Mouse (Mus musculus): ENCODE measurements around the gene Apba1. TPM values are rescaled to one million over a fixed set of nuclear protein-coding genes. Genes with fewer than 3 reads are reported as not detected.

The Apba1 gene
- polyA plus RNA-seq, 1 experiment from 2014 or later: 15.8 TPM

- WGBS: 68% methylated on average over 2 of the region's 2 CpGs
- no peak overlapping the region for H3K27ac ChIP-seq (replicated peaks)
- ATAC-seq (ENCODE audit: low FRiP score, low read depth): no peak
These were observed 208.5 kb downstream of the Apba1 start for GRCm38 (mm10) chr19:23967156-23967555.

GRCm38 (mm10) chr19:23968125-23968861 is 209.6 kb downstream of the Apba1 start:
- Histone ChIP-seq H3K9me3 (no peaks in the 10 kb centered on the region), H3K9ac (no peak overlapping the region), H3K4me2 (no peak overlapping the region), H3K36me3 (no peaks in the 10 kb centered on the region), H3K27ac (replicated peaks) (no peak overlapping the region), H3K4me3 (no peak overlapping the region), H3K27me3 (no peaks in the 10 kb centered on the region), H3K4me1 (replicated peaks) (peaks cover 10% of the 10 kb centered on the region)
- no peak for ATAC-seq (ENCODE audit: low FRiP score, low read depth)
- 63% methylated on average over 5 of the region's 5 CpGs for WGBS

More at GRCm38 (mm10) chr19:23967156-23967555, 208.5 kb downstream of the Apba1 start:
- Histone ChIP-seq H3K9me3 (no peaks in the 10 kb centered on the region), H3K4me2 (no peak overlapping the region), H3K4me3 (no peak overlapping the region), H3K27me3 (no peaks in the 10 kb centered on the region), H3K9ac (no peak overlapping the region), H3K36me3 (no peaks in the 10 kb centered on the region), H3K4me1 (replicated peaks) (no peaks in the 10 kb centered on the region)

- ATAC-seq (ENCODE audit: low FRiP score, low read depth): no peak
- Histone ChIP-seq H3K36me3 (no peaks in the 10 kb centered on the region), H3K27ac (replicated peaks) (no peak overlapping the region), H3K9ac (no peak overlapping the region), H3K4me3 (no peak overlapping the region), H3K4me1 (replicated peaks) (peaks cover 12% of the 10 kb centered on the region), H3K4me2 (no peak overlapping the region), H3K27me3 (no peaks in the 10 kb centered on the region), H3K9me3 (no peaks in the 10 kb centered on the region)
- WGBS: 78% methylated on average over 2 of the region's 2 CpGs
These were observed 210.2 kb downstream of the Apba1 start for GRCm38 (mm10) chr19:23968862-23969225.

GRCm38 (mm10) chr19:23970374-23970773 is 211.7 kb downstream of the Apba1 start:
- WGBS: 93% methylated on average over 3 of the region's 3 CpGs
- H3K9me3 ChIP-seq: no peaks in the 10 kb centered on the region
- no peak for ATAC-seq (ENCODE audit: low FRiP score, low read depth)

GRCm38 (mm10) chr19:23971391-23971790 is 212.7 kb downstream of the Apba1 start:
- H3K9ac ChIP-seq: no peak overlapping the region
- no peak overlapping the region for H3K4me3 ChIP-seq
- ATAC-seq (ENCODE audit: low FRiP score, low read depth): no peak
- 94% methylated on average over 7 of the region's 7 CpGs for WGBS
- no peaks in the 10 kb centered on the region for H3K9me3 ChIP-seq
- H3K4me1 ChIP-seq (replicated peaks): peaks cover 12% of the 10 kb centered on the region
- H3K36me3 ChIP-seq: peaks cover 4% of the 10 kb centered on the region; the same call in 1 of the 2 replicates
- H3K27ac ChIP-seq (replicated peaks): no peak overlapping the region
- H3K27me3 ChIP-seq: no peaks in the 10 kb centered on the region
- H3K4me2 ChIP-seq: no peak overlapping the region

More at GRCm38 (mm10) chr19:23970374-23970773, 211.7 kb downstream of the Apba1 start:
- H3K4me1 ChIP-seq (replicated peaks): peaks cover 12% of the 10 kb centered on the region
- no peak overlapping the region for H3K4me3 ChIP-seq
- peaks cover 4% of the 10 kb centered on the region; the same call in 1 of the 2 replicates for H3K36me3 ChIP-seq
- no peaks in the 10 kb centered on the region for H3K27me3 ChIP-seq
- no peak overlapping the region for H3K4me2 ChIP-seq
- no peak overlapping the region for H3K9ac ChIP-seq
- H3K27ac ChIP-seq (replicated peaks): no peak overlapping the region

- Histone ChIP-seq H3K36me3 (peaks cover 4% of the 10 kb centered on the region; the same call in 1 of the 2 replicates), H3K9me3 (no peaks in the 10 kb centered on the region), H3K9ac (no peak overlapping the region), H3K4me1 (replicated peaks) (peaks cover 12% of the 10 kb centered on the region), H3K4me2 (no peak overlapping the region), H3K27ac (replicated peaks) (peak overlapping the region; percentile 61), H3K4me3 (no peak overlapping the region), H3K27me3 (no peaks in the 10 kb centered on the region)
- 63% methylated on average over 16 of the region's 16 CpGs for WGBS
- ATAC-seq (ENCODE audit: low FRiP score, low read depth): peak; percentile 73
These were observed 214.4 kb downstream of the Apba1 start for GRCm38 (mm10) chr19:23972881-23973649.

GRCm38 (mm10) chr19:23977901-23978443 is 219.3 kb downstream of the Apba1 start:
- Histone ChIP-seq H3K27ac (replicated peaks) (no peak overlapping the region), H3K36me3 (peaks cover 8% of the 10 kb centered on the region; the same call in 1 of the 2 replicates), H3K9me3 (no peaks in the 10 kb centered on the region), H3K4me2 (no peak overlapping the region), H3K4me1 (replicated peaks) (peaks cover 6% of the 10 kb centered on the region), H3K9ac (no peak overlapping the region), H3K27me3 (no peaks in the 10 kb centered on the region), H3K4me3 (no peak overlapping the region)
- 80% methylated on average over 6 of the region's 6 CpGs for WGBS
- no peak for ATAC-seq (ENCODE audit: low FRiP score, low read depth)

- no peak for ATAC-seq (ENCODE audit: low FRiP score, low read depth)
- Histone ChIP-seq H3K9ac (no peak overlapping the region), H3K36me3 (0 out of 2 replicates have a peak, but pooled peaks cover 4% of the 10 kb centered on the region), H3K9me3 (no peaks in the 10 kb centered on the region), H3K4me3 (no peak overlapping the region), H3K4me2 (no peak overlapping the region), H3K4me1 (replicated peaks) (no peaks in the 10 kb centered on the region), H3K27me3 (no peaks in the 10 kb centered on the region), H3K27ac (replicated peaks) (no peak overlapping the region)
- WGBS: 71% methylated on average over 3 of the region's 3 CpGs
These were observed 221.9 kb downstream of the Apba1 start for GRCm38 (mm10) chr19:23980598-23980997.

- Histone ChIP-seq H3K9me3 (no peaks in the 10 kb centered on the region), H3K9ac (no peak overlapping the region), H3K4me1 (replicated peaks) (no peaks in the 10 kb centered on the region), H3K36me3 (0 out of 2 replicates have a peak, but pooled peaks cover 4% of the 10 kb centered on the region), H3K27ac (replicated peaks) (no peak overlapping the region), H3K4me3 (no peak overlapping the region), H3K27me3 (no peaks in the 10 kb centered on the region), H3K4me2 (no peak overlapping the region)
- 44% methylated on average over 6 of the region's 6 CpGs for WGBS
- ATAC-seq (ENCODE audit: low FRiP score, low read depth): no peak
These were observed 225.5 kb downstream of the Apba1 start for GRCm38 (mm10) chr19:23984186-23984585.

GRCm38 (mm10) chr19:23987291-23987690 is 228.6 kb downstream of the Apba1 start:
- Histone ChIP-seq H3K4me3 (no peak overlapping the region), H3K4me1 (replicated peaks) (no peaks in the 10 kb centered on the region), H3K9ac (no peak overlapping the region), H3K36me3 (0 out of 2 replicates have a peak, but pooled peaks cover 4% of the 10 kb centered on the region), H3K4me2 (no peak overlapping the region), H3K27ac (replicated peaks) (no peak overlapping the region), H3K27me3 (no peaks in the 10 kb centered on the region), H3K9me3 (no peaks in the 10 kb centered on the region)
- WGBS: 79% methylated on average over 2 of the region's 2 CpGs
- no peak for ATAC-seq (ENCODE audit: low FRiP score, low read depth)

GRCm38 (mm10) chr19:23988166-23988565 is 229.5 kb downstream of the Apba1 start:
- no peaks in the 10 kb centered on the region for H3K27me3 ChIP-seq
- 91% methylated on average over 4 of the region's 4 CpGs for WGBS
- no peak overlapping the region for H3K27ac ChIP-seq (replicated peaks)

More at GRCm38 (mm10) chr19:23988166-23988565, 229.5 kb downstream of the Apba1 start:
- Histone ChIP-seq H3K9me3 (no peaks in the 10 kb centered on the region), H3K4me2 (no peak overlapping the region), H3K4me1 (replicated peaks) (no peaks in the 10 kb centered on the region), H3K36me3 (no peaks in the 10 kb centered on the region), H3K9ac (no peak overlapping the region), H3K4me3 (no peak overlapping the region)
- ATAC-seq (ENCODE audit: low FRiP score, low read depth): no peak

Data from hindbrain, embryonic 15.5 days (tissue).